Mouse (Mus musculus): ENCODE measurements around the gene Atf5. TPM values are rescaled to one million over a fixed set of nuclear protein-coding genes. Genes with fewer than 3 reads are reported as not detected.

The Atf5 gene
- polyA plus RNA-seq, 1 experiment from 2014 or later = 2.7 TPM

GRCm38 (mm10) chr7:44857905-44858304 is 41.4 kb upstream of the Atf5 start:
- peaks cover 31% of the 10 kb centered on the region for H3K4me1 ChIP-seq (ENCODE audit: control insufficient read depth, insufficient read depth, low read depth, low read length)
- H3K4me2 ChIP-seq (ENCODE audit: low read length) = peak overlapping the region; percentile 90
- H3K36me3 ChIP-seq (ENCODE audit: control insufficient read depth, insufficient read depth, low read length) = peaks cover 13% of the 10 kb centered on the region
- no peaks in the 10 kb centered on the region for H3K27me3 ChIP-seq (replicated peaks; ENCODE audit: control insufficient read depth, insufficient read depth, low read length)
- H3K9me3 ChIP-seq (ENCODE audit: control insufficient read depth, low read length) = no peaks in the 10 kb centered on the region
- peak overlapping the region; percentile 80 for H3K4me3 ChIP-seq (ENCODE audit: low read length)
- H3K9ac ChIP-seq (ENCODE audit: low read depth, low read length) = peak overlapping the region; percentile 86
- 30% methylated on average over 8 of the region's 8 CpGs for WGBS
- no peak for ATAC-seq
- H3K27ac ChIP-seq (ENCODE audit: low read depth, low read length) = peak overlapping the region; percentile 96

- Histone ChIP-seq H3K9me3 (ENCODE audit: control insufficient read depth, low read length) (no peaks in the 10 kb centered on the region), H3K4me3 (ENCODE audit: low read length) (peak within 1 kb of the TSS; percentile 80), H3K27ac (ENCODE audit: low read depth, low read length) (peak within 1 kb of the TSS; percentile 96), H3K27me3 (replicated peaks; ENCODE audit: control insufficient read depth, insufficient read depth, low read length) (no peaks in the 10 kb centered on the region), H3K4me1 (ENCODE audit: control insufficient read depth, insufficient read depth, low read depth, low read length) (peaks cover 31% of the 10 kb centered on the region), H3K36me3 (ENCODE audit: control insufficient read depth, insufficient read depth, low read length) (peaks cover 5% of the 10 kb centered on the region; the same call in 1 of the 2 replicates), H3K9ac (ENCODE audit: low read depth, low read length) (peak within 1 kb of the TSS; percentile 86), H3K4me2 (ENCODE audit: low read length) (peak within 1 kb of the TSS; percentile 90)
- WGBS = under 1% methylated on average over 32 of the region's 32 CpGs
- ATAC-seq = peak; percentile 73
These were observed 40.6 kb upstream of the Atf5 start, which contains the start of gene Pnkp for GRCm38 (mm10) chr7:44857042-44857552. Pnkp (plus strand) TSS chr7:44857139.

GRCm38 (mm10) chr7:44856265-44856916 is 39.9 kb upstream of the Atf5 start:
- H3K9ac ChIP-seq (ENCODE audit: low read depth, low read length) = no peak overlapping the region; the same call in 1 of the 2 replicates
- H3K27me3 ChIP-seq (replicated peaks; ENCODE audit: control insufficient read depth, insufficient read depth, low read length) = no peaks in the 10 kb centered on the region
- peak overlapping the region; percentile 96 for H3K27ac ChIP-seq (ENCODE audit: low read depth, low read length)
- H3K4me2 ChIP-seq (ENCODE audit: low read length) = peak overlapping the region; percentile 90
- 72% methylated on average over 9 of the region's 9 CpGs for WGBS
- H3K4me1 ChIP-seq (ENCODE audit: control insufficient read depth, insufficient read depth, low read depth, low read length) = peaks cover 31% of the 10 kb centered on the region
- H3K36me3 ChIP-seq (ENCODE audit: control insufficient read depth, insufficient read depth, low read length) = peaks cover under 1% of the 10 kb centered on the region; the same call in 1 of the 2 replicates
- peak overlapping the region; percentile 80 for H3K4me3 ChIP-seq (ENCODE audit: low read length)
- no peaks in the 10 kb centered on the region for H3K9me3 ChIP-seq (ENCODE audit: control insufficient read depth, low read length)
- no peak for ATAC-seq

- Histone ChIP-seq H3K4me2 (ENCODE audit: low read length) (peak overlapping the region; percentile 72), H3K4me3 (ENCODE audit: low read length) (peak overlapping the region; percentile 40), H3K36me3 (ENCODE audit: control insufficient read depth, insufficient read depth, low read length) (no peaks in the 10 kb centered on the region), H3K27ac (ENCODE audit: low read depth, low read length) (peak overlapping the region; percentile 87), H3K4me1 (ENCODE audit: control insufficient read depth, insufficient read depth, low read depth, low read length) (peaks cover 34% of the 10 kb centered on the region), H3K9me3 (ENCODE audit: control insufficient read depth, low read length) (no peaks in the 10 kb centered on the region), H3K9ac (ENCODE audit: low read depth, low read length) (peak overlapping the region; percentile 64), H3K27me3 (replicated peaks; ENCODE audit: control insufficient read depth, insufficient read depth, low read length) (no peaks in the 10 kb centered on the region)
- WGBS = 34% methylated on average over 10 of the region's 10 CpGs
- no peak for ATAC-seq
These were observed 38.6 kb upstream of the Atf5 start for GRCm38 (mm10) chr7:44855036-44855435.

- H3K9ac ChIP-seq (ENCODE audit: low read depth, low read length) = peak overlapping the region; percentile 64
- no peaks in the 10 kb centered on the region for H3K9me3 ChIP-seq (ENCODE audit: control insufficient read depth, low read length)
- peak overlapping the region; percentile 72 for H3K4me2 ChIP-seq (ENCODE audit: low read length)
- H3K36me3 ChIP-seq (ENCODE audit: control insufficient read depth, insufficient read depth, low read length) = no peaks in the 10 kb centered on the region
- 2% methylated on average over 45 of the region's 45 CpGs for WGBS
- peaks cover 34% of the 10 kb centered on the region for H3K4me1 ChIP-seq (ENCODE audit: control insufficient read depth, insufficient read depth, low read depth, low read length)
- ATAC-seq = 0 out of 2 replicates have a peak, but pooled peaks have one; percentile 1
- peak overlapping the region; percentile 87 for H3K27ac ChIP-seq (ENCODE audit: low read depth, low read length)
- H3K4me3 ChIP-seq (ENCODE audit: low read length) = peak overlapping the region; percentile 40
- no peaks in the 10 kb centered on the region for H3K27me3 ChIP-seq (replicated peaks; ENCODE audit: control insufficient read depth, insufficient read depth, low read length)
These were observed 38.0 kb upstream of the Atf5 start for GRCm38 (mm10) chr7:44854356-44855031.

GRCm38 (mm10) chr7:44853596-44854355 is 37.3 kb upstream of the Atf5 start:
- Histone ChIP-seq H3K9me3 (ENCODE audit: control insufficient read depth, low read length) (no peaks in the 10 kb centered on the region), H3K27me3 (replicated peaks; ENCODE audit: control insufficient read depth, insufficient read depth, low read length) (no peaks in the 10 kb centered on the region), H3K4me3 (ENCODE audit: low read length) (peak overlapping the region; percentile 40), H3K36me3 (ENCODE audit: control insufficient read depth, insufficient read depth, low read length) (no peaks in the 10 kb centered on the region), H3K4me1 (ENCODE audit: control insufficient read depth, insufficient read depth, low read depth, low read length) (peaks cover 34% of the 10 kb centered on the region), H3K27ac (ENCODE audit: low read depth, low read length) (peak overlapping the region; percentile 87), H3K9ac (ENCODE audit: low read depth, low read length) (peak overlapping the region; percentile 64), H3K4me2 (ENCODE audit: low read length) (peak overlapping the region; percentile 72)
- 22% methylated on average over 26 of the region's 26 CpGs for WGBS
- ATAC-seq = no peak

DNA sequence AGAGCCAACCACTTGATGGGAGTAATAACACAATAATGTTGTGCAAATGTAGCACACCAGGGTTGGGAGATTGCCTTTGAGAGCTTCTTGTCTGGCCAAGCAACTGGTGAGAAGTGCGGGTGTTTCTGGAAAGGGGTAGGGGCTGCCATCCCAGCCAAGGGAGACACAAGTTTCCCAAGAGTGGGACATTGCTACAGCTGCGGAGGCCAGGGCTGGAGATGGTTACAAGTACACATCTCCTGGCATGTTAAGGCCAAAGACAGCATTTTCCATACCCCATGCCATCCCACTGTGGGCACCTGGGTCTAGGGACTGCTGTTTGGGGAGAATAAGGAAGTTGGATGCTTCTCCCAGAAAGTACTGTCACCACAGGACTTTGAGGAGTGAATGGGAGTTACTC is 36.6 kb upstream of the Atf5 start:
- ATAC-seq = no peak
- Histone ChIP-seq H3K27ac (ENCODE audit: low read depth, low read length) (no peak overlapping the region), H3K4me3 (ENCODE audit: low read length) (no peak overlapping the region), H3K4me1 (ENCODE audit: control insufficient read depth, insufficient read depth, low read depth, low read length) (peaks cover 30% of the 10 kb centered on the region), H3K9ac (ENCODE audit: low read depth, low read length) (peak overlapping the region; percentile 33), H3K4me2 (ENCODE audit: low read length) (no peak overlapping the region), H3K9me3 (ENCODE audit: control insufficient read depth, low read length) (no peaks in the 10 kb centered on the region), H3K27me3 (replicated peaks; ENCODE audit: control insufficient read depth, insufficient read depth, low read length) (no peaks in the 10 kb centered on the region), H3K36me3 (ENCODE audit: control insufficient read depth, insufficient read depth, low read length) (no peaks in the 10 kb centered on the region)
- WGBS = 91% methylated on average over 2 of the region's 2 CpGs

GRCm38 (mm10) chr7:44852259-44853027 is 36.0 kb upstream of the Atf5 start:
- peaks cover 32% of the 10 kb centered on the region for H3K4me1 ChIP-seq (ENCODE audit: control insufficient read depth, insufficient read depth, low read depth, low read length)
- H3K27ac ChIP-seq (ENCODE audit: low read depth, low read length) = no peak overlapping the region
- 90% methylated on average over 36 of the region's 36 CpGs for WGBS
- no peak overlapping the region for H3K4me3 ChIP-seq (ENCODE audit: low read length)
- no peaks in the 10 kb centered on the region for H3K27me3 ChIP-seq (replicated peaks; ENCODE audit: control insufficient read depth, insufficient read depth, low read length)
- H3K9ac ChIP-seq (ENCODE audit: low read depth, low read length) = no peak overlapping the region
- H3K4me2 ChIP-seq (ENCODE audit: low read length) = no peak overlapping the region
- no peaks in the 10 kb centered on the region for H3K36me3 ChIP-seq (ENCODE audit: control insufficient read depth, insufficient read depth, low read length)
- H3K9me3 ChIP-seq (ENCODE audit: control insufficient read depth, low read length) = no peaks in the 10 kb centered on the region
- no peak for ATAC-seq

Measured in hindbrain, embryonic 16.5 days (tissue).